Mouse (Mus musculus) left cerebral cortex, postnatal 36 days (tissue): ENCODE data around the gene Fam198b. TPM values are rescaled to one million over a fixed set of nuclear protein-coding genes. Genes with fewer than 3 reads are reported as not detected.

Experiments
- DNase-seq, 2 experiments: peaks; one replicate each; pipeline ENCODE4 v3.0.0; 2021 to 2022; ENCODE audit warnings: low spot score in 2 of 2, mixed read lengths in 1 of 2
- intact Hi-C: fragments of 180-260 bp; cut with DNase I; formaldehyde crosslinking; loops from one replicate; pipeline ENCODE4 v1.15.1; 2025
- total RNA-seq, 2 experiments: library from RNA; stranded (reverse); gene quantifications; 2 replicates each; pipeline ENCODE4 v1.2.3; 2021

The Fam198b gene
- total RNA-seq, 2 experiments from 2014 or later, result 7.4 to 11.2 TPM

- intact Hi-C loops, result loop anchor here (2.0 to 10.0 kb wide), 2 partner anchors 27 to 923 kb away; partner anchors contain the start of gene Gria2
- no peak for DNase-seq
Observed at GRCm38 (mm10) chr3:79881645-79882044, 2.7 kb upstream of the Fam198b start.

- intact Hi-C loops, result loop anchor here (2.0 to 10.0 kb wide), 2 partner anchors 28 to 922 kb away; partner anchors contain the start of gene Gria2
- DNase-seq, result peak; percentile 42 to 73
Observed at GRCm38 (mm10) chr3:79883092-79883491, 1.2 kb upstream of the Fam198b start.

- intact Hi-C loops, result loop anchor here (1.0 to 10.0 kb wide), 2 partner anchors 174 to 920 kb away; partner anchors contain the start of gene Gria2
- peak; percentile 62 to 65 for DNase-seq
Observed at GRCm38 (mm10) chr3:79884761-79885189, 442 bp downstream of the Fam198b start.

GRCm38 (mm10) chr3:79885686-79886356, 1.5 kb downstream of the Fam198b start:
- no peak for DNase-seq
- intact Hi-C loops, result loop anchor here (10.0 kb wide), 1 partner anchor 919 kb away; the partner anchor contains the start of gene Gria2

GRCm38 (mm10) chr3:79886357-79887091, 2.2 kb downstream of the Fam198b start:
- DNase-seq, result no peak
- intact Hi-C loops, result loop anchor here (10.0 kb wide), 1 partner anchor 918 kb away; the partner anchor contains the start of gene Gria2

- intact Hi-C loops, result loop anchor here (10.0 kb wide), 1 partner anchor 917 kb away; the partner anchor contains the start of gene Gria2
- DNase-seq, result peak in 1 of 2 experiments; percentile 22
Observed at GRCm38 (mm10) chr3:79887161-79887855, 3.0 kb downstream of the Fam198b start.

GRCm38 (mm10) chr3:79887966-79888365, 3.6 kb downstream of the Fam198b start:
- no peak for DNase-seq
- intact Hi-C loops, result loop anchor here (10.0 kb wide), 1 partner anchor 917 kb away; the partner anchor contains the start of gene Gria2

GRCm38 (mm10) chr3:79897534-79898370, 13.4 kb downstream of the Fam198b start:
- intact Hi-C loops, result no loop called here

GRCm38 (mm10) chr3:79898514-79898913, 14.2 kb downstream of the Fam198b start:
- no peak for DNase-seq
- intact Hi-C loops, result no loop called here

More at GRCm38 (mm10) chr3:79897534-79898370, 13.4 kb downstream of the Fam198b start:
- peak in 1 of 2 experiments; percentile 40 for DNase-seq

- intact Hi-C loops, result no loop called here
- DNase-seq, result no peak
Observed at GRCm38 (mm10) chr3:79899906-79900305, 15.6 kb downstream of the Fam198b start.

- intact Hi-C loops, result no loop called here
- DNase-seq, result no peak
Observed at GRCm38 (mm10) chr3:79900502-79900901, 16.2 kb downstream of the Fam198b start.

- no peak for DNase-seq
- intact Hi-C loops, result no loop called here
Observed at GRCm38 (mm10) chr3:79901321-79901720, 17.0 kb downstream of the Fam198b start.

- no peak for DNase-seq
- intact Hi-C loops, result no loop called here
Observed at GRCm38 (mm10) chr3:79901734-79902133, 17.4 kb downstream of the Fam198b start.

- DNase-seq, result no peak
- intact Hi-C loops, result no loop called here
Observed at GRCm38 (mm10) chr3:79903803-79904202, 19.5 kb downstream of the Fam198b start.

- no peak for DNase-seq
- intact Hi-C loops, result no loop called here
Observed at GRCm38 (mm10) chr3:79904238-79904757, 20.0 kb downstream of the Fam198b start.

- DNase-seq, result no peak
- intact Hi-C loops, result no loop called here
Observed at GRCm38 (mm10) chr3:79905397-79905796, 21.1 kb downstream of the Fam198b start.

- no peak for DNase-seq
- intact Hi-C loops, result no loop called here
Observed at GRCm38 (mm10) chr3:79906250-79907045, 22.1 kb downstream of the Fam198b start.

GRCm38 (mm10) chr3:79907223-79907622, 22.9 kb downstream of the Fam198b start:
- DNase-seq, result no peak
- intact Hi-C loops, result no loop called here
